Mouse (Mus musculus) lung, embryonic 16.5 days (tissue): ENCODE data around the gene Arhgap25. TPM values are rescaled to one million over a fixed set of nuclear protein-coding genes. Genes with fewer than 3 reads are reported as not detected.

Source experiments
- ATAC-seq: fragments of 200-750 bp; cut with Nextera tagmentation; 2 replicates; pipeline ENCODE4 v1.8.0; 2017; ENCODE audit warnings: low read depth, mild to moderate bottlenecking, moderate library complexity
- H3K27ac ChIP-seq: fragments of 300-500 bp; sonication (generic); 2 replicates; pipeline ENCODE4 v1.5.1; 2014; ENCODE audit warnings: mild to moderate bottlenecking, control low read depth, low read length
- H3K27me3 ChIP-seq: fragments of 300-500 bp; sonication (generic); 2 replicates; pipeline ENCODE4 v1.6.1; 2014; ENCODE audit warnings: low read depth, low read length, mixed read lengths; ENCODE audit not compliant: control insufficient read depth, insufficient read depth
- H3K36me3 ChIP-seq: fragments of 300-500 bp; sonication (generic); 2 replicates; pipeline ENCODE4 v1.6.1; 2014; ENCODE audit warnings: low read length; ENCODE audit not compliant: control insufficient read depth, insufficient read depth
- H3K4me1 ChIP-seq: fragments of 300-500 bp; sonication (generic); replicated peaks from 2 replicates; pipeline ENCODE4 v1.6.1; 2014; ENCODE audit warnings: low read length, mixed read lengths; ENCODE audit not compliant: control insufficient read depth, insufficient read depth
- H3K4me2 ChIP-seq: fragments of 300-500 bp; sonication (generic); 2 replicates; pipeline ENCODE4 v1.6.1; 2014; ENCODE audit warnings: low read depth, low read length, control low read depth
- H3K4me3 ChIP-seq: fragments of 300-500 bp; sonication (generic); 2 replicates; pipeline ENCODE4 v1.5.1; 2014; ENCODE audit warnings: mild to moderate bottlenecking, low read length, control low read depth
- H3K9ac ChIP-seq: fragments of 300-500 bp; sonication (generic); 2 replicates; pipeline ENCODE4 v1.6.1; 2014; ENCODE audit warnings: low read length, control low read depth
- H3K9me3 ChIP-seq: fragments of 300-500 bp; sonication (generic); 2 replicates; pipeline ENCODE4 v1.6.1; 2016; ENCODE audit warnings: low read length; ENCODE audit not compliant: control insufficient read depth
- WGBS: fragments of 180-500 bp; shearing (Covaris S2); extraction: QIAGEN DNeasy Blood & Tissue Kit; methylation state at CpG from one replicate; pipeline ENCODE4 v1.1.7; 2014; 5-methylcytosine and 5-hydroxymethylcytosine counted together
- polyA plus RNA-seq: library from polyadenylated mRNA; unstranded; fragments of >200 nt; fragmentation: Nextera tagmentation; extraction: Ambion mirVana; gene quantifications from 2 replicates; pipeline ENCODE4 v1.2.1, GENCODE M21; 2015

Gene Arhgap25
- polyA plus RNA-seq, 1 experiment from 2014 or later, result 9.4 TPM

DNA sequence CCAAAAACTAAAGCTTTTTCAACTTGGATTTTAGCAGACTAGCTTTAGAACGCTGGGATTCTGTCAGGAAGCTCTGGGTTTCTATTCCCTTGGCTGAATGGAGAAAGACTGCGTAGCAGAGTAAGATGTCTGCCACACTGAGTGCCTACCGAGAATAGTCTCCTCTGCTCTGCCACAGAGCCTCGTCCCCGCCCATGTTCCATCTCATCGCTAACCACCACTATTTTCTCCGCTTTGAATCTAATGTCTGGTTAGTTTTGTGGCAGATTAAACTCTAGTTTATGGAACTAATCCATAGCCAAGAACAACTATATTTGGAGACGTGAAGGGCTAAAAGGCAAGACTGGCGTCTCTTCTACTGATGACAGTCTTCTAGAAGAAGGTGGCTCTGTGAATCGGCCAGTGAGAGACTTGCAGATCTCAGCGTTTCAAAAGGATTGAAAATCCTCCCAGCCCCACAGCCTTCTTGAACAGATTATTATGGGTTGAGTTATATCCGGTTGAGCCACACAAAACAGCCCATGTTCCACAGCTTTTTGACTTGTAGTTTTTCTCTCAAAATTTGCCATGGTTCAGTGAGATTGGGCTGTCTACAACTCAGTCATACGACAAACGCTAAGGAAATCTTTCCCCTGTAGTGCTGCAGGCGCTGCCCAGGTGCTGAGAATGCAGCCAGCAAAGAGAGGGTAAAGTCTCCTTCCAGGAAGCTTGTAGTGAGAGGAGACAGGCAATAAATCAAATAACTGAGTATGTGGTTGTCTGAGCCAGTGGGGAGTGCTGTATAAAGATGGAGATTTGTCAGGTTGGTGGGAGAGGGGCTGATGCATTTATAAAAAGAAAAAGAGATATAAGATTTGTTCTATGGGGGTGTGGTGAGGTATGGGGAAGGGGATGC, 5.6 kb upstream of the Arhgap25 start:
- no peak for ATAC-seq
- WGBS, result 73% methylated on average over 15 of the region's 15 CpGs
- Histone ChIP-seq H3K4me1 (peaks cover 6% of the 10 kb centered on the region), H3K4me3 (no peak overlapping the region), H3K36me3 (no peaks in the 10 kb centered on the region), H3K9me3 (no peaks in the 10 kb centered on the region), H3K4me2 (no peak overlapping the region), H3K9ac (no peak overlapping the region), H3K27ac (no peak overlapping the region), H3K27me3 (no peaks in the 10 kb centered on the region)

DNA sequence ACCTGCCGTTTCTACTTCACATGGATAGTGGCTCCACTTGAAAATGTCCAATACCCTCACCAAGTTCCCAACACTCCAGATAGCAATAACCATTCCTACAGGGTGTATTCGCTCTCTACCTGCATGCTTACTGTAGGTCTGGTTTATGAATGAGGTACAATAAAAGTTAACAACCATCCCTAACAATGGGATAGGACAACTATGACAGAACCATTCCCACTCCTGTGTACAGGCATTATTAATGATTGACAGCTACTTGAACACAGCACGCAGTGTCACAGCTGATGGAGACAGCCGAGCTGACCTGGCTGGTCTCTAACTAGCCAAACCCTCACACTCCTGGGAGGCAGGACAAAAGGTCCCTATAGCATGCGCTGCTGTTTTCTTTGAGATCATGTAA, 4.6 kb upstream of the Arhgap25 start:
- no peaks in the 10 kb centered on the region for H3K27me3 ChIP-seq
- 61% methylated on average over 5 of the region's 5 CpGs for WGBS
- H3K4me2 ChIP-seq, result no peak overlapping the region
- H3K4me1 ChIP-seq, result peaks cover 6% of the 10 kb centered on the region
- H3K36me3 ChIP-seq, result no peaks in the 10 kb centered on the region
- no peak overlapping the region for H3K27ac ChIP-seq
- no peaks in the 10 kb centered on the region for H3K9me3 ChIP-seq
- no peak overlapping the region for H3K4me3 ChIP-seq
- no peak for ATAC-seq
- no peak overlapping the region for H3K9ac ChIP-seq

DNA sequence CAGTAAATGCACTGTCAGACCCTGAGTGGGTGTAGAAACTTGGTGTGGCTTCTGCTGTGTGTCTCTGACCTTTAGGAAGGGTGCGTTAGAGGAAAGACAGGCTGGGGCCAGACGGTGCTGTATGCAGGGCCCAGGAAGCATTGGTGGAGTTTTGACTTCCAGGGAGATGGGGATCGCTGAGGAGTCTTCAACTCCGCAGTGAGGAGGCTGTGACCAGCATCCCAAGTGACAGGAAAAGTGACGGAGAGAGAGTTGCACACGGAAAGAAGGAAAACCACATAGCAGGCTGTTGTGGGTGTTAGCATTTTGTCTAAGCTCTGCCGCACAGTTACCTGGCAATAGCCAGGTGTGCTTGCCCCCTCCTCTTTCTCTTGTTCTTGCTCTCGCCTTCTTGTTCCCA, 3.2 kb upstream of the Arhgap25 start:
- H3K4me1 ChIP-seq, result peaks cover 2% of the 10 kb centered on the region; the same call in 1 of the 2 replicates
- 56% methylated on average over 8 of the region's 8 CpGs for WGBS
- no peak overlapping the region for H3K4me2 ChIP-seq
- H3K9ac ChIP-seq, result no peak overlapping the region
- H3K36me3 ChIP-seq, result no peaks in the 10 kb centered on the region
- no peak overlapping the region for H3K4me3 ChIP-seq
- H3K27me3 ChIP-seq, result no peaks in the 10 kb centered on the region
- no peak for ATAC-seq
- H3K9me3 ChIP-seq, result no peaks in the 10 kb centered on the region
- H3K27ac ChIP-seq, result no peak overlapping the region

DNA sequence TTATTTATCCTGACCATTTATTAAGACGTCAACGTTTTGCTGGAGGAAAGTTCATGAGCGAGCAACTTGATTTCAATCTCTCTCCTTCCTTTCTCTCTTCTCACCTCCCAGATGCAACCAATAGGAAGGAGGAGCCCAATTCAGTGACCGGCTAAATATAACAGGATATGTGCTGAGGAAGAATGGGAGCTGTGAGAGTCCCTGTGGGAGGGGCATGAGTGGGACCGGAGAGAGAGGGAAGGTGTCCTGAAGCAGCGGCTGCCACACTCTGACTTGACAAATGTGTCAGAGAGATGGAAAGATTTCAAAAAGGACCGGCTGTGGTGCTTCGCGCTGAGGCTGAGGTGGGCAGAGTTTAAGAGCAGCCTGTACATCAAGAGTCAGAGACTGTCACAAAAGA, 2.6 kb upstream of the Arhgap25 start:
- no peak for ATAC-seq
- Histone ChIP-seq H3K27me3 (no peaks in the 10 kb centered on the region), H3K27ac (no peak overlapping the region), H3K9ac (no peak overlapping the region), H3K9me3 (no peaks in the 10 kb centered on the region), H3K4me1 (peaks cover 2% of the 10 kb centered on the region; the same call in 1 of the 2 replicates), H3K4me3 (no peak overlapping the region), H3K4me2 (no peak overlapping the region), H3K36me3 (no peaks in the 10 kb centered on the region)
- 39% methylated on average over 9 of the region's 9 CpGs for whole genome bisulfite sequencing

DNA sequence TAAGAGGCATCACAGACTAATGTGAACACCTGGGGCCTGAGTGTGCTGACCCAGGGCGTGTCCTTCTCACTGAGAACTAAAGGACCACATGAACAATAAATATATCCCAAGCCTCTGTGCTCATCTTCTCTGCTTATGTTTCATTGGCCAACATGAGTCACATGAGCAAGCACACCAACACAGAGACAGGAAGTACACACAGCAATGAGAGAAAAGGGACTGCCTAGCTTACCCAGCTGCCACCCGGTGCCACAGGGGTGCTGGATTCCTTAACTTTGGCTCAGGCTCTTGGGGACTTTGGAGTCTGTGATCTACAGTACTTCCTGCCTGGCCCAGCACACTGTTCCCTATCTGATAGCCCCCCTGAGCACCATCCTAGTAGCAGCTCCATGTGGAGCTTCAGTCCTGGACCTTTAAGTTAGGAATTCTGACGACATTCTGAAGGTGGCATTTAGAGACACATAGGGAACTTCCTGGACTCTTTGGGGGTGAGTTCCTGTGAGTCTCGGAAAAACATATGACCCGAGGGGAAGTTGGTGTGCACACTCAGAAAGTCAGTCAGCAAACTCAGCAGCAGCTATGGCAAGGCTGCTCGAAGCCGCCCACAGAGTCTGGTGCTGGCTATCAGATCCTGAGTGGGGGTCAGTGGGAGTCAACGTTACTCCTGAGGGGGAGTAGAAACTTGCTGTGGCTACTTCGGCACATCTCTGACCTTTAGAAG, 2.0 kb upstream of the Arhgap25 start:
- ATAC-seq, result no peak; the same call in 1 of the 2 replicates
- Histone ChIP-seq H3K9ac (no peak overlapping the region), H3K36me3 (no peaks in the 10 kb centered on the region), H3K4me3 (no peak overlapping the region), H3K9me3 (no peaks in the 10 kb centered on the region), H3K4me2 (no peak overlapping the region), H3K27ac (no peak overlapping the region), H3K4me1 (peaks cover 2% of the 10 kb centered on the region; the same call in 1 of the 2 replicates), H3K27me3 (no peaks in the 10 kb centered on the region)
- WGBS, result 63% methylated on average over 9 of the region's 9 CpGs

DNA sequence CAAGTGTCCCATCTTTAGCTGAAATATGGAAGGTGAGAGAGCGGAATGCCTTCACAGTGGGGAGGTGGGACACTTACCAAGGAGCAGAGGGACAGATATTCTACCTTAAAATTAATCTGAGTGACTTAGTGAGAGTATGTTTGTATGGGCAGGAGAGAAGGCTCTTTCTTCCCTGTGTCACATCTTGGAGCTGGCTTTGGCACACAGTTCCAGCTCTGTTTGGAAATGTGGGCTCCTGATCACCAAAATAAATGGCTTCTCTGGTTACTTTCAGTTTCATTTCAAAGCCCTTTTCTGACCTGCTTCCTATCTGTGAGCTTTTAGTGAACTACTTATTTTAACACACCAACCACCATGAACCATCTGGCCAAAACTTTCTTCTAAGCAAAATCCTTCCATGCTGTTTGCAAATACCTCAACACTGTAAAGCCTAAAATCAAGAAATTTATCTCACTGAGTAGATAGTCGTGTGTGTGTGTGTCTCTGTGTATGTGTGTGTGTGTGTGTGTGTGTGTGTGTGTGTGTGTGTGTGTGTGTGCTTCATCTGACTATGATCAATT, 1.5 kb downstream of the Arhgap25 start:
- no peak for ATAC-seq
- Histone ChIP-seq H3K4me3 (no peak overlapping the region), H3K4me2 (no peak overlapping the region), H3K36me3 (no peaks in the 10 kb centered on the region), H3K4me1 (peaks cover 2% of the 10 kb centered on the region; the same call in 1 of the 2 replicates), H3K27ac (no peak overlapping the region), H3K27me3 (no peaks in the 10 kb centered on the region), H3K9me3 (no peaks in the 10 kb centered on the region), H3K9ac (no peak overlapping the region)
- WGBS, result 86% methylated on average over 2 of the region's 2 CpGs

DNA sequence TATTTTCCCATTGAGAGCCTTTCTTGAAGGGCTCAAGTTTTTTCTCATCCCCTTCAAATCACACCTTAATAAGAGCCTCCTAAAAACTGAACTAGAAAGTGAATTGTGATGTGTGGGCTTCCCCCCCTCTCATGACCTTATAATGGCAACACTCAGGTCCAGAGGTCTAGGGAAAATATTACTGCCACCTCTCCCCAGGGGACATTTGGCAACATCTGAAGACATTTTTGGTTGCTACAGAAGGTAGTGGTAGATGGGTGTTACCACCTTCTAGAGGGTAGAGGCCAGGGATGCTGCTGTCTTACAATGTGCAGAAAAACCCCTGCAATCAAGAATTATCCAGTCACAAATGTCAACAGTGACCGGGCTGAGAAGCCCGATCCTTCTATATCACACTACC, 2.7 kb downstream of the Arhgap25 start:
- Histone ChIP-seq H3K4me1 (no peaks in the 10 kb centered on the region; the same call in 1 of the 2 replicates), H3K36me3 (no peaks in the 10 kb centered on the region), H3K4me3 (no peak overlapping the region), H3K9me3 (no peaks in the 10 kb centered on the region), H3K4me2 (no peak overlapping the region), H3K9ac (no peak overlapping the region), H3K27ac (no peak overlapping the region), H3K27me3 (no peaks in the 10 kb centered on the region)
- 63% methylated on average over 2 of the region's 2 CpGs for WGBS
- no peak for ATAC-seq

DNA sequence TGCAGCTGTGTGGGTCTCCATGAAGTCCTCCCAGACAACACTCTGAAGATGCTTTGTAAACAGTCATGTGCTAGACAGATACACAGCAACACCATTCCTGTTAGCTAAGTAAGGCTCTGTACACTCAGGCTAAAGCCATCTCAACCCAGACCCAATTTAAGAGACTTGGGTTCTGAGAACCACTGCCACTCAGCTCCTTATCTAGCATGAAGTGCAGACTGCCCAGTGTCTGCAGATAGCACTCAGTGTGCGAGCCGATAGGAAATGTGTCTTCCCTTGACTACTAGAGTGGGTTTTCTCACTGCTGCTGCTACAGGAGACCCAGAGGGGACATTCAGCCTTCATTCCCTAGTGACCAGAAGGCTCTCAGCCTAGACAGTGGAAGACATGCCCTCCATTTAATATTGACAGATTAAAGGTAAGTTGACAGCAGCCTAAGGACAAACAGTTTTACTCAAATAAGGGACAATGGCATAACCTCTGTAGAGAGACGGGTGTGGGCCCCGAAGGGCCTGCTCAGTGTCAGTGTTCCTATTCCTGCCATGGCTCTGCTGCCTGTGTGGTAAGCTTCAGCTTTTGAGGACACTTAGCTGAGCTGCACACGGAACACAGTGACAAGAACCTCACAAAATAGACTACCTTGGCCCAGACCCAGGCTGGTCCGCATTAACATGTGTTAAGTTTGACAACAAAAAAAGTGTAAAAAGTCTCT, 5.1 kb downstream of the Arhgap25 start:
- WGBS, result 76% methylated on average over 6 of the region's 6 CpGs
- no peak overlapping the region for H3K4me2 ChIP-seq
- no peak overlapping the region for H3K27ac ChIP-seq
- ATAC-seq, result no peak
- H3K36me3 ChIP-seq, result no peaks in the 10 kb centered on the region
- no peak overlapping the region for H3K9ac ChIP-seq
- no peaks in the 10 kb centered on the region for H3K27me3 ChIP-seq
- no peaks in the 10 kb centered on the region for H3K9me3 ChIP-seq
- no peak overlapping the region for H3K4me3 ChIP-seq
- H3K4me1 ChIP-seq, result peaks cover 3% of the 10 kb centered on the region; the same call in 1 of the 2 replicates
